Mouse (Mus musculus) hindbrain, embryonic 11.5 days (tissue): ENCODE measurements around the gene Wbp2. TPM values are rescaled to one million over a fixed set of nuclear protein-coding genes. Genes with fewer than 3 reads are reported as not detected.
A peak's percentile ranks its signal among the peaks of the same experiment; 100 is the strongest.

Experiments
- ATAC-seq: fragments of 200-750 bp; cut with Nextera tagmentation; 2 replicates; pipeline ENCODE4 v1.8.0; 2017; ENCODE audit warnings: mild to moderate bottlenecking, moderate TSS enrichment, moderate library complexity; ENCODE audit not compliant: low FRiP score
- DNase-seq: peaks from one replicate; pipeline ENCODE4 v3.0.0-alpha.2; 2015; ENCODE audit warnings: low spot score
- H3K27ac ChIP-seq: fragments of 300-500 bp; sonication (generic); 2 replicates; pipeline ENCODE4 v1.5.1; 2014; ENCODE audit warnings: mild to moderate bottlenecking, low read depth, low read length
- H3K27me3 ChIP-seq: fragments of 300-500 bp; sonication (generic); 2 replicates; pipeline ENCODE4 v1.6.1; 2014; ENCODE audit warnings: mild to moderate bottlenecking, low read length, moderate library complexity, mixed read lengths; ENCODE audit not compliant: control insufficient read depth, insufficient read depth
- H3K36me3 ChIP-seq: fragments of 300-500 bp; sonication (generic); 2 replicates; pipeline ENCODE4 v1.6.1; 2014; ENCODE audit warnings: mild to moderate bottlenecking, low read length, moderate library complexity, mixed read lengths; ENCODE audit not compliant: control insufficient read depth, insufficient read depth
- H3K4me1 ChIP-seq: fragments of 300-500 bp; sonication (generic); replicated peaks from 2 replicates; pipeline ENCODE4 v1.6.1; 2014; ENCODE audit warnings: low read length, mixed read lengths; ENCODE audit not compliant: control insufficient read depth, insufficient read depth
- H3K4me2 ChIP-seq: fragments of 300-500 bp; sonication (generic); replicated peaks from 2 replicates; pipeline ENCODE4 v1.6.1; 2014; ENCODE audit warnings: mild to moderate bottlenecking, low read depth, low read length
- H3K4me3 ChIP-seq: fragments of 300-500 bp; sonication (generic); 2 replicates; pipeline ENCODE4 v1.5.1; 2014; ENCODE audit warnings: low read depth, low read length
- H3K9ac ChIP-seq: fragments of 300-500 bp; sonication (generic); 2 replicates; pipeline ENCODE4 v1.6.1; 2014; ENCODE audit warnings: low read depth, low read length
- H3K9me3 ChIP-seq: fragments of 300-500 bp; sonication (generic); 2 replicates; pipeline ENCODE4 v1.6.1; 2016; ENCODE audit warnings: low read length; ENCODE audit not compliant: control insufficient read depth
- WGBS: fragments of 180-500 bp; shearing (Covaris S2); extraction: QIAGEN DNeasy Blood & Tissue Kit; methylation state at CpG from one replicate; pipeline ENCODE4 v1.1.7; 2014; 5-methylcytosine and 5-hydroxymethylcytosine counted together
- polyA plus RNA-seq: library from polyadenylated mRNA; unstranded; fragments of >200 nt; fragmentation: Nextera tagmentation; extraction: Ambion mirVana; gene quantifications from 2 replicates; pipeline ENCODE4 v1.2.1, GENCODE M21; 2014

Wbp2 gene
- polyA plus RNA-seq, 1 experiment from 2014 or later, result 85.4 TPM

- Histone ChIP-seq H3K9ac (no peak overlapping the region), H3K4me3 (no peak overlapping the region), H3K9me3 (no peaks in the 10 kb centered on the region), H3K27me3 (peaks cover 52% of the 10 kb centered on the region), H3K4me1 (peaks cover 8% of the 10 kb centered on the region), H3K36me3 (no peaks in the 10 kb centered on the region), H3K4me2 (no peak overlapping the region), H3K27ac (no peak overlapping the region)
- DNase-seq (no peak), ATAC-seq (no peak)
- WGBS, result 78% methylated on average over 4 of the region's 4 CpGs
These were observed 24.3 kb upstream of the Wbp2 start for GRCm38 (mm10) chr11:116111067-116111466.

GRCm38 (mm10) chr11:116110540-116110939, 23.7 kb upstream of the Wbp2 start:
- Histone ChIP-seq H3K9ac (no peak overlapping the region), H3K27me3 (peaks cover 54% of the 10 kb centered on the region), H3K4me1 (peaks cover 8% of the 10 kb centered on the region), H3K27ac (no peak overlapping the region), H3K9me3 (no peaks in the 10 kb centered on the region), H3K4me2 (peak overlapping the region; percentile 25; the same call in 1 of the 2 replicates), H3K4me3 (peak overlapping the region; percentile 21), H3K36me3 (no peaks in the 10 kb centered on the region)
- no peak for ATAC-seq
- 38% methylated on average over 10 of the region's 10 CpGs for WGBS
- DNase-seq, result no peak

- H3K9me3 ChIP-seq, result no peaks in the 10 kb centered on the region
- no peaks in the 10 kb centered on the region for H3K36me3 ChIP-seq
- ATAC-seq, result no peak
- H3K27ac ChIP-seq, result no peak overlapping the region
- H3K4me2 ChIP-seq, result peak overlapping the region; percentile 25
- no peak overlapping the region for H3K9ac ChIP-seq
- H3K27me3 ChIP-seq, result peaks cover 54% of the 10 kb centered on the region
- peak; percentile 34 for DNase-seq
- H3K4me1 ChIP-seq, result peaks cover 8% of the 10 kb centered on the region
- H3K4me3 ChIP-seq, result peak overlapping the region; percentile 21
- WGBS, result 4% methylated on average over 22 of the region's 35 CpGs
These were observed 23.3 kb upstream of the Wbp2 start for GRCm38 (mm10) chr11:116110131-116110530.

- H3K4me2 ChIP-seq, result peak overlapping the region; percentile 25
- H3K27me3 ChIP-seq, result peaks cover 54% of the 10 kb centered on the region
- no peaks in the 10 kb centered on the region for H3K9me3 ChIP-seq
- peak; percentile 55 for DNase-seq
- peaks cover 8% of the 10 kb centered on the region for H3K4me1 ChIP-seq
- no peak for ATAC-seq
- H3K27ac ChIP-seq, result no peak overlapping the region
- WGBS, result 3% methylated on average over 66 of the region's 70 CpGs
- no peaks in the 10 kb centered on the region for H3K36me3 ChIP-seq
- H3K4me3 ChIP-seq, result peak overlapping the region; percentile 21
- no peak overlapping the region for H3K9ac ChIP-seq
These were observed 22.8 kb upstream of the Wbp2 start for GRCm38 (mm10) chr11:116109441-116110081.

GRCm38 (mm10) chr11:116108464-116109137, 21.8 kb upstream of the Wbp2 start:
- ATAC-seq (no peak), DNase-seq (peak; percentile 38)
- H3K36me3 ChIP-seq, result no peaks in the 10 kb centered on the region
- H3K27ac ChIP-seq, result no peak overlapping the region
- no peak overlapping the region for H3K4me3 ChIP-seq
- 6% methylated on average over 23 of the region's 23 CpGs for WGBS
- no peaks in the 10 kb centered on the region for H3K9me3 ChIP-seq
- no peak overlapping the region for H3K4me2 ChIP-seq
- H3K9ac ChIP-seq, result no peak overlapping the region
- H3K27me3 ChIP-seq, result peaks cover 54% of the 10 kb centered on the region
- peaks cover 10% of the 10 kb centered on the region for H3K4me1 ChIP-seq

GRCm38 (mm10) chr11:116107777-116108285, 21.0 kb upstream of the Wbp2 start:
- Histone ChIP-seq H3K4me3 (no peak overlapping the region), H3K9ac (no peak overlapping the region), H3K27ac (no peak overlapping the region), H3K4me1 (peaks cover 13% of the 10 kb centered on the region), H3K36me3 (no peaks in the 10 kb centered on the region), H3K9me3 (no peaks in the 10 kb centered on the region), H3K27me3 (peaks cover 54% of the 10 kb centered on the region), H3K4me2 (no peak overlapping the region)
- WGBS, result 7% methylated on average over 19 of the region's 19 CpGs
- no peak for ATAC-seq
- peak; percentile 41 for DNase-seq

GRCm38 (mm10) chr11:116106963-116107776, 20.4 kb upstream of the Wbp2 start:
- ATAC-seq, result no peak
- Histone ChIP-seq H3K9me3 (no peaks in the 10 kb centered on the region), H3K27ac (no peak overlapping the region), H3K4me3 (no peak overlapping the region), H3K4me2 (no peak overlapping the region), H3K36me3 (no peaks in the 10 kb centered on the region), H3K9ac (no peak overlapping the region), H3K4me1 (peaks cover 15% of the 10 kb centered on the region), H3K27me3 (peaks cover 54% of the 10 kb centered on the region)
- no peak for DNase-seq
- 18% methylated on average over 14 of the region's 14 CpGs for WGBS

GRCm38 (mm10) chr11:116106154-116106962, 19.6 kb upstream of the Wbp2 start:
- Histone ChIP-seq H3K27ac (no peak overlapping the region), H3K27me3 (peaks cover 49% of the 10 kb centered on the region), H3K4me2 (peak overlapping the region; percentile 29), H3K4me1 (peaks cover 18% of the 10 kb centered on the region), H3K4me3 (no peak overlapping the region), H3K36me3 (no peaks in the 10 kb centered on the region), H3K9me3 (no peaks in the 10 kb centered on the region), H3K9ac (0 out of 2 replicates have a peak overlapping the region, but pooled peaks have one; percentile 19)
- ATAC-seq (peak; percentile 36; the same call in 1 of the 2 replicates), DNase-seq (peak; percentile 52)
- 25% methylated on average over 32 of the region's 32 CpGs for WGBS
